Mouse (Mus musculus): ENCODE measurements around the gene Rapgef1. TPM values are rescaled to one million over a fixed set of nuclear protein-coding genes. Genes with fewer than 3 reads are reported as not detected.
"Not testable (repeated sequence)": the region's sequence is repeated elsewhere in the genome, so short reads cannot be mapped to it uniquely, and the experiment has no call there.

Gene Rapgef1
- polyA plus RNA-seq, 1 experiment from 2014 or later = 11.2 TPM

GRCm38 (mm10) chr2:29628186-29628585 lies 8.7 kb downstream of the Rapgef1 start:
- H3K4me1 ChIP-seq (ENCODE audit: control insufficient read depth, insufficient read depth, low read length) = peaks cover 44% of the 10 kb centered on the region
- no peak overlapping the region for H3K4me3 ChIP-seq (replicated peaks; ENCODE audit: low read length)
- H3K27me3 ChIP-seq (ENCODE audit: control insufficient read depth, insufficient read depth, low read length) = no peaks in the 10 kb centered on the region
- no peak overlapping the region for H3K9ac ChIP-seq (ENCODE audit: low read length)
- H3K36me3 ChIP-seq (ENCODE audit: control insufficient read depth, insufficient read depth, low read length) = no peaks in the 10 kb centered on the region
- WGBS = 58% methylated on average over 5 of the region's 5 CpGs
- no peak overlapping the region for H3K27ac ChIP-seq (ENCODE audit: low read length)
- no peak for ATAC-seq (ENCODE audit: insufficient read depth, low FRiP score)
- H3K9me3 ChIP-seq (replicated peaks; ENCODE audit: control insufficient read depth, low read length) = no peaks in the 10 kb centered on the region
- no peak overlapping the region for H3K4me2 ChIP-seq (ENCODE audit: low read depth, low read length)

- no peaks in the 10 kb centered on the region for H3K36me3 ChIP-seq (ENCODE audit: control insufficient read depth, insufficient read depth, low read length)
- H3K9me3 ChIP-seq (replicated peaks; ENCODE audit: control insufficient read depth, low read length) = no peaks in the 10 kb centered on the region
- no peak overlapping the region for H3K9ac ChIP-seq (ENCODE audit: low read length)
- H3K27ac ChIP-seq (ENCODE audit: low read length) = no peak overlapping the region
- H3K4me2 ChIP-seq (ENCODE audit: low read depth, low read length) = no peak overlapping the region
- H3K4me3 ChIP-seq (replicated peaks; ENCODE audit: low read length) = no peak overlapping the region
- H3K27me3 ChIP-seq (ENCODE audit: control insufficient read depth, insufficient read depth, low read length) = no peaks in the 10 kb centered on the region
- 73% methylated on average over 5 of the region's 5 CpGs for WGBS
- ATAC-seq (ENCODE audit: insufficient read depth, low FRiP score) = no peak
- H3K4me1 ChIP-seq (ENCODE audit: control insufficient read depth, insufficient read depth, low read length) = peaks cover 44% of the 10 kb centered on the region
Measured at GRCm38 (mm10) chr2:29628763-29629181, 9.3 kb downstream of the Rapgef1 start.

- 79% methylated on average over 2 of the region's 2 CpGs for WGBS
- H3K4me1 ChIP-seq (ENCODE audit: control insufficient read depth, insufficient read depth, low read length) = peaks cover 42% of the 10 kb centered on the region
- ATAC-seq (ENCODE audit: insufficient read depth, low FRiP score) = no peak
- no peaks in the 10 kb centered on the region for H3K36me3 ChIP-seq (ENCODE audit: control insufficient read depth, insufficient read depth, low read length)
- no peak overlapping the region for H3K9ac ChIP-seq (ENCODE audit: low read length)
- H3K4me3 ChIP-seq (replicated peaks; ENCODE audit: low read length) = no peak overlapping the region
- no peaks in the 10 kb centered on the region for H3K27me3 ChIP-seq (ENCODE audit: control insufficient read depth, insufficient read depth, low read length)
- no peak overlapping the region for H3K27ac ChIP-seq (ENCODE audit: low read length)
- no peaks in the 10 kb centered on the region for H3K9me3 ChIP-seq (replicated peaks; ENCODE audit: control insufficient read depth, low read length)
- H3K4me2 ChIP-seq (ENCODE audit: low read depth, low read length) = no peak overlapping the region
Measured at GRCm38 (mm10) chr2:29629311-29629710, 9.8 kb downstream of the Rapgef1 start.

- no peak overlapping the region for H3K9ac ChIP-seq (ENCODE audit: low read length)
Measured at GRCm38 (mm10) chr2:29630141-29630771, 10.7 kb downstream of the Rapgef1 start.

GRCm38 (mm10) chr2:29631020-29631419 lies 11.5 kb downstream of the Rapgef1 start:
- no peak for ATAC-seq (ENCODE audit: insufficient read depth, low FRiP score)
- no peak overlapping the region for H3K27ac ChIP-seq (ENCODE audit: low read length)
- H3K4me1 ChIP-seq (ENCODE audit: control insufficient read depth, insufficient read depth, low read length) = peaks cover 33% of the 10 kb centered on the region
- no peak overlapping the region for H3K4me2 ChIP-seq (ENCODE audit: low read depth, low read length)
- no peak overlapping the region for H3K4me3 ChIP-seq (replicated peaks; ENCODE audit: low read length)
- H3K9ac ChIP-seq (ENCODE audit: low read length) = no peak overlapping the region
- H3K9me3 ChIP-seq (replicated peaks; ENCODE audit: control insufficient read depth, low read length) = no peaks in the 10 kb centered on the region
- H3K36me3 ChIP-seq (ENCODE audit: control insufficient read depth, insufficient read depth, low read length) = no peaks in the 10 kb centered on the region
- H3K27me3 ChIP-seq (ENCODE audit: control insufficient read depth, insufficient read depth, low read length) = no peaks in the 10 kb centered on the region

More at GRCm38 (mm10) chr2:29630141-29630771, 10.7 kb downstream of the Rapgef1 start:
- no peak overlapping the region for H3K27ac ChIP-seq (ENCODE audit: low read length)
- 85% methylated on average over 10 of the region's 10 CpGs for WGBS
- ATAC-seq (ENCODE audit: insufficient read depth, low FRiP score) = no peak
- H3K36me3 ChIP-seq (ENCODE audit: control insufficient read depth, insufficient read depth, low read length) = no peaks in the 10 kb centered on the region
- no peaks in the 10 kb centered on the region for H3K9me3 ChIP-seq (replicated peaks; ENCODE audit: control insufficient read depth, low read length)
- no peak overlapping the region for H3K4me3 ChIP-seq (replicated peaks; ENCODE audit: low read length)
- no peak overlapping the region for H3K4me2 ChIP-seq (ENCODE audit: low read depth, low read length)
- H3K4me1 ChIP-seq (ENCODE audit: control insufficient read depth, insufficient read depth, low read length) = peaks cover 33% of the 10 kb centered on the region
- no peaks in the 10 kb centered on the region for H3K27me3 ChIP-seq (ENCODE audit: control insufficient read depth, insufficient read depth, low read length)

- H3K9me3 ChIP-seq (replicated peaks; ENCODE audit: control insufficient read depth, low read length); ATAC-seq (ENCODE audit: insufficient read depth, low FRiP score); H3K27me3 ChIP-seq (ENCODE audit: control insufficient read depth, insufficient read depth, low read length); H3K27ac ChIP-seq (ENCODE audit: low read length); H3K36me3 ChIP-seq (ENCODE audit: control insufficient read depth, insufficient read depth, low read length); H3K9ac ChIP-seq (ENCODE audit: low read length); H3K4me2 ChIP-seq (ENCODE audit: low read depth, low read length); H3K4me3 ChIP-seq (replicated peaks; ENCODE audit: low read length): not testable (repeated sequence)
- 86% methylated on average over 12 of the region's 12 CpGs for WGBS
- H3K4me1 ChIP-seq (ENCODE audit: control insufficient read depth, insufficient read depth, low read length) = peaks cover 33% of the 10 kb centered on the region
Measured at GRCm38 (mm10) chr2:29631564-29632167, 12.1 kb downstream of the Rapgef1 start.

GRCm38 (mm10) chr2:29632168-29632662 lies 12.7 kb downstream of the Rapgef1 start:
- H3K9ac ChIP-seq (ENCODE audit: low read length) = no peak overlapping the region
- H3K4me2 ChIP-seq (ENCODE audit: low read depth, low read length) = no peak overlapping the region
- H3K27me3 ChIP-seq (ENCODE audit: control insufficient read depth, insufficient read depth, low read length) = no peaks in the 10 kb centered on the region
- no peak for ATAC-seq (ENCODE audit: insufficient read depth, low FRiP score)
- WGBS = 68% methylated on average over 3 of the region's 3 CpGs
- H3K4me1 ChIP-seq (ENCODE audit: control insufficient read depth, insufficient read depth, low read length) = peaks cover 33% of the 10 kb centered on the region
- H3K9me3 ChIP-seq (replicated peaks; ENCODE audit: control insufficient read depth, low read length) = no peaks in the 10 kb centered on the region
- H3K27ac ChIP-seq (ENCODE audit: low read length) = no peak overlapping the region
- H3K4me3 ChIP-seq (replicated peaks; ENCODE audit: low read length) = no peak overlapping the region
- H3K36me3 ChIP-seq (ENCODE audit: control insufficient read depth, insufficient read depth, low read length) = no peaks in the 10 kb centered on the region

GRCm38 (mm10) chr2:29633101-29633554 lies 13.6 kb downstream of the Rapgef1 start:
- H3K4me3 ChIP-seq (replicated peaks; ENCODE audit: low read length) = no peak overlapping the region
- H3K4me1 ChIP-seq (ENCODE audit: control insufficient read depth, insufficient read depth, low read length) = peaks cover 26% of the 10 kb centered on the region
- H3K4me2 ChIP-seq (ENCODE audit: low read depth, low read length) = no peak overlapping the region
- WGBS = 21% methylated on average over 6 of the region's 6 CpGs
- H3K9me3 ChIP-seq (replicated peaks; ENCODE audit: control insufficient read depth, low read length) = no peaks in the 10 kb centered on the region
- peak; percentile 90 for ATAC-seq (ENCODE audit: insufficient read depth, low FRiP score)
- H3K27me3 ChIP-seq (ENCODE audit: control insufficient read depth, insufficient read depth, low read length) = no peaks in the 10 kb centered on the region
- peak overlapping the region; percentile 73 for H3K27ac ChIP-seq (ENCODE audit: low read length)
- no peaks in the 10 kb centered on the region for H3K36me3 ChIP-seq (ENCODE audit: control insufficient read depth, insufficient read depth, low read length)
- H3K9ac ChIP-seq (ENCODE audit: low read length) = peak overlapping the region; percentile 38; the same call in 1 of the 2 replicates

- Histone ChIP-seq H3K4me1 (ENCODE audit: control insufficient read depth, insufficient read depth, low read length) (peaks cover 20% of the 10 kb centered on the region), H3K36me3 (ENCODE audit: control insufficient read depth, insufficient read depth, low read length) (no peaks in the 10 kb centered on the region), H3K9ac (ENCODE audit: low read length) (peak overlapping the region; percentile 38), H3K4me2 (ENCODE audit: low read depth, low read length) (no peak overlapping the region), H3K27me3 (ENCODE audit: control insufficient read depth, insufficient read depth, low read length) (no peaks in the 10 kb centered on the region), H3K9me3 (replicated peaks; ENCODE audit: control insufficient read depth, low read length) (no peaks in the 10 kb centered on the region), H3K4me3 (replicated peaks; ENCODE audit: low read length) (no peak overlapping the region), H3K27ac (ENCODE audit: low read length) (peak overlapping the region; percentile 50)
- WGBS = 90% methylated on average over 3 of the region's 3 CpGs
- no peak for ATAC-seq (ENCODE audit: insufficient read depth, low FRiP score)
Measured at GRCm38 (mm10) chr2:29633782-29634181, 14.3 kb downstream of the Rapgef1 start.

Measured in stomach, embryonic 16.5 days (tissue).